Mouse (Mus musculus) skeletal muscle tissue, adult 2 months (tissue): ENCODE results near the gene Elof1.
A peak's percentile ranks its signal among the peaks of the same experiment; 100 is the strongest.
"Not testable (repeated sequence)": the region's sequence is repeated elsewhere in the genome, so short reads cannot be mapped to it uniquely, and the experiment has no call there.

Experiments used
- DNase-seq: peaks from one replicate; pipeline ENCODE4 v3.0.0-alpha.2; 2012; ENCODE audit warnings: low read depth, low spot score

The Elof1 gene

DNA sequence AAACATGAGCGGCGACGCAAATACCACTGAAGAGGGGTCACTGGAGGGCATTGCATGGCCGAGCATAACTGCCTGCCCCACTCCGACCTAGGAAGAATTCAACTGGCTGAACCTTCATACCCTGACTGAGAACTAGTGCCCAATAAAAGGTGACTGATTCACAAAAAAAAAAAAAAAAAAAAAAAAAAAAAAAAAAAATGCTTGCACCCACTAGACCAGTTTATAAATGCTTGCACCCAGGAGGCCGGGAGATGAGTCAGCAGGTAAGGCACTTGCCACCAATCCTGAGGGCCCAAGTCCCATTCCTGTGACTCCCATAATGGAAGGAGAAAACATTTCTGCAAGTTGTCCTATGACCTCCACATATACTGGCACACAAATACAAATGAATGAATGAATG is 24.2 kb downstream of the Elof1 start:
- DNase-seq, result no peak

DNA sequence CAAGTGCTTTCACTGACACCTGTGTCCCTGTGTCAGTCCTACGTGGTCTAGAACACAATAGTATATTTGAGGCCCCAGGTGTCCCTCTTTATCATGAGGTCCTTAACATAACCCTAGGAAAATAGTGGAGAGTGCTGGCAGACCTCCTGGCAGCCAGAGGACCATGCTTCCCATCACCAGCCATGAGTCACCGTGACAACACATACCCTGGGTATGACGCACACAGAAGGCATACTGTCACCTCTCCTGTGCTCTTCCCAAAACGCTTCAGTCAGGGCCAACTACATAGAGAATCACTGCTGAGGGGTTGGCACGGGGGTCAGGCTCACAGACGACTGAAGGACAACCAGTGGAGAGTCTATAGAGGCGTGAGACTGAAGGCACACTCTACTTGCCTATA is 27.0 kb downstream of the Elof1 start:
- DNase-seq, result no peak

DNA sequence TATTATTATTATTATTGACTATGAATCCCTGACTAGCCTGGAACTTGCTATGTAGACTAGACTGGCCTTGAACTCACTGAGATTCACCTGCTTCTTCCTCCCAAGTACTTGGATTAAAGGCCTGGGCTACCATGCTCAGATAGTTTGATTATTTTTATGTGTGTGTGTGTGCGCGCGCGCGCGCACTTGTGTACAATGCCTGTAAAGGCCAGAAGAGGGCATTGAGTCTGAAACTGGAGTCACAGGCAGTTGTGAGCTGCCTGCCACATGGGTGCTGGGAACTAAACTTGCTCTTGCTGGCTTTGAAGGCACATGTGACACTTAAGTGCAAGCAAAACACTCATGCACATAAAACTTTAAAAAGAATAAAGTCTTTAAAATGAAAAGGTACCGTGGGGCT is 27.7 kb downstream of the Elof1 start:
- no peak for DNase-seq

DNA sequence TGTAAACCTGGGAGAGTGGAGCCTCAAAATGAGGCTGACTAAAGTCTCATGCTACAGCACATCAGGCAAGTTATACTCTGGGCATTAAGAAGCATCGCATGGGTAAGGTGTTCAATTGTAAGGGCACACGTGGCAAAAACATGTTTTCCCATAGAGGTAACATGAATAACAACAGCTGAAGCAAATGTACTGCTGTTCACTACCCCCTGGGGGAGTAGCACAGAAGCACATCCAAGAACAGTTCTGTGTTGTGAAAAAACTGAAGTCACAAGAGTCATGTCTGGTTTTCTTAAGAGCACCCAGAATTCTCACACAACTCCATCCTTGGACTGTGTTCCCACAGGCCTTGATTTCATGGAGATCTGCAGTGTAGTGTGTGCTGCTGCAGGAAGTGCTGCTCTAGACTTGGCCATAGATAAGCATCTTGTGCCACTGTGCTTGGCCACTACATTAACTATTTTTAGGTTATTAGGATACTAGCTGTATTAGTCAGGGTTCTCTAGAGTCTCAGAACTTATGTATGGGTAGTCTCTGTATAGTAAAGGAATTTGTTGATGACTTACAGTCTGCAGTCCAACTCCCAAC is 29.8 kb downstream of the Elof1 start:
- DNase-seq, result no peak

DNA sequence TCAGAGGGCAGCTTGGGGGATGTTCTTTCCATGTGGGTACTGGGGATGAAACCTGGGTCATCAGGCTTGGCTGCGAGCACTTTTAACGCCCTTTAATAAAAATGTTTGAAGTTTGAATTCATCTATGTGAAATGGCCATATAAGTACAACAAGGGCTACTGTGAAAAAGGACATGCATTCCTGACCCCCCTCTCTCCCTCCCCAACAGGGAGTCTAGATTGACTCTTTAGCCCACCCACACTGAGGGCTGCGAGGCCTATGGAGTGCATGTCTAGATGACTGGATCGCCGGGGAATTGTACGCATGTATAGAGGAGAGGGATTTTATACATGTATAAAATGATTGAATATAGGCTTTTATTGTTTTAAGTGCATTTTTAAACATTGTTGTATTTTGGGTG is 31.0 kb downstream of the Elof1 start:
- no peak for DNase-seq

DNA sequence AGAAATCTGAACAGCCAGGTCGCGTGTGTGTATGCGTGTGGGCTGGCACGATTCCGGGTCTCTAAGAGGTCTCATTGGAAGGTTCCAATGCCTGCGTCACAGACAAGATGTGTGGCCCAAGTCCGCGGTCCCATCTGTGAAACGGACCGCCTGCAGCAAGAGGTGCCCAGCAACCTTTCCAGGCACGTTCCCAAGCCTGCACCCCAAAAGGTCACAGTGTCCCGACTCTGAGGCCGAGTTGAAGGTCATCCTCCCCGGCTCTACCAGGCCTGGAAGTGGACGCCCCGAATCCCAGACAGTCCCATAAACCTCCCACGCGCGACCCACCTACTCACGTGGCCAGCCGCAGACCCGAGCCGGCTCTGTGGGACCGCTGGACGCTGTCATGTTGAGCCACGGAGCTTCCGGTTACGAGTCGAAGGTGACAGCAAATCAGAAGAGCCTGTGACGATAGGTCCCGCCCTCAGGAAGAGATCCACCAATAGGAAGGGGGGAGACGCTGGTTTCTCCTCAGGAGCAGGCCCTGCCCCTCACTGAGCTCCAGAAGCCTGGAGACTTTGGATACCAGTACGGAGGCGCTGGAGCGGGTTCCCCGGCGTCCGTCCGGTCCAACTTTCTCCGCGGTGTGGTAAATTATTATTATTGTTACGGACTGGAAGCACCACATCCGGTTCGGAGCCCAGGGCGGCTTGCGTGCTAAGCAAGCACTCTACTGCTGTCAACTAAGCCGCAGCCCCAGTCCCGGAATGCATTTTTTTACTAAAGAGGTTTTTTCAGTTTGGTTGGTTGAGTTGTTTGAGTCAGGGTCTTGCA is 31.7 kb downstream of the Elof1 start, which contains the start of gene Ecsit:
Ecsit (minus strand) TSS at position 417 of the 813 bp plus-strand sequence.
- peak; percentile 98 for DNase-seq

DNA sequence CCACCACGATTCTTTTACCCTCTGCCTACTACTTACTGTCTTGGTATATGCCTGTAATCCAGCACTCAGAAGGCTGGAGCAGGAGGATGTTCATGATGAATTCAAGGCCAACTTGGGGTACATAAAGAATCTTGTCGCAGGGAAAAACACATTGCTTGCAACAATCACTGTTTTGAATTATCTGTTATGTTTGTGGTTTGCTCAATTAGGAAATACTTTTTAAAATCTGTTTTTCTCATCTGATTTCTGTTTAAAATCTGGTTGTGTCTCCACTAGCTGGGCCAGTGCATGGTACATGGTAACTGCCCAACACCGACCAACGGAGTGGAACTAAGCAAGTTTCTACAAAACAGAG is 32.3 kb downstream of the Elof1 start:
- DNase-seq, result no peak

DNA sequence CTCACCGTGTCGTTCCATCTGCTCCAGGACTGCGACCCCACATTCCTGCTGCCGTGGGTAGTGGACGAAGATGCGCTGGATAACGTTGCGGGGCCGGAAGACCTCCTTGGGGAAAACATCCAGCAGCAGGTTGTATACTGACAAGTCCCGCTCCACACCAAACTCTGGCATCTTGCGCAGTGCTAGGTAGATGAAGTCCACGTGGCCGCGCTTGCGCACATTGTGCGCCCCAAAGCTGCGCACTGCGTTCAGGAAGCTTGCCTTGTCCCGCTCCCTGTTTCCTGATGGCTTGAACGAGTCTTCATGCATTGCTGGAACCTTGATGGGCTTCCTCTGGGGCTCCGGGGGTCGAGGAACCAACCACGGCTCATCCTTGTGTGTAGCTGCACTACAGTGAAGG is 40.7 kb downstream of the Elof1 start:
- DNase-seq, result no peak

DNA sequence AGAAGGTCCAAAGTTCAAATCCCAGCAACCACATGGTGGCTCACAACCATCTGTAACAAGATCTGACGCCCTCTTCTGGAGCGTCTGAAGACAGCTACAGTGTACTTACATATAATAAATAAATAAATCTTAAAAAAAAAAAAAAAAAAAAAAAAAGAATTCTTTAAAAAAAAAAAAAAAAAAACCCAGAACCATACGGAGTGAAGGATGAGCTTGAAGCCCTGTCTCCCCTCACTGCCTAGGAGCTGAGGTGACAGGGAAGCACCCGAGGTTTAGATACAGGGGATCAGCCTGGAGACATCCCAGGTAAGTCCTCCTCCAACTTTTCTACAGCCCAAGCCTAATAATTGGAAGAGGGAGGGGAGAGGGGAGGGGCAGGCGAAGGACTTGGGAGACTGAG is 41.2 kb downstream of the Elof1 start:
- not testable (repeated sequence) for DNase-seq

DNA sequence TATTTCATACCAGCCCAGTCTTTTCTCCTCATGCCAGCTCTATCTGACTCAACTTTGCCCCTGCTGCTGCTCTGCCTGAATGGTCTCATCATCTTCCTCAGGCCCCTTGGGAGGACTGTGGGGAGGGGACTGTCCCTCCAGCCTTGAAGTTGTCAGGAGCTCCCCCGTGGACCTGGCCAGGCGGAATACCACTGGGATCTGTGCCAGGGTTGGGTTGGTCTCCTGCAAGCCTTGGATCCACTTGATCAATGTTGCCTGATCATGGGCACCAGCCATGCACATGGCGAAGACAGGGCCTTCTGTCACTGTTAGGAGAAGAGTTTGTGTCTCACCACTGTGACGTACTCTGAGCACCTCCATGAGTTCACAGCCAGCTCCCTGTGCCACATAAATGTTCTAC is 44.7 kb downstream of the Elof1 start:
- DNase-seq, result no peak

DNA sequence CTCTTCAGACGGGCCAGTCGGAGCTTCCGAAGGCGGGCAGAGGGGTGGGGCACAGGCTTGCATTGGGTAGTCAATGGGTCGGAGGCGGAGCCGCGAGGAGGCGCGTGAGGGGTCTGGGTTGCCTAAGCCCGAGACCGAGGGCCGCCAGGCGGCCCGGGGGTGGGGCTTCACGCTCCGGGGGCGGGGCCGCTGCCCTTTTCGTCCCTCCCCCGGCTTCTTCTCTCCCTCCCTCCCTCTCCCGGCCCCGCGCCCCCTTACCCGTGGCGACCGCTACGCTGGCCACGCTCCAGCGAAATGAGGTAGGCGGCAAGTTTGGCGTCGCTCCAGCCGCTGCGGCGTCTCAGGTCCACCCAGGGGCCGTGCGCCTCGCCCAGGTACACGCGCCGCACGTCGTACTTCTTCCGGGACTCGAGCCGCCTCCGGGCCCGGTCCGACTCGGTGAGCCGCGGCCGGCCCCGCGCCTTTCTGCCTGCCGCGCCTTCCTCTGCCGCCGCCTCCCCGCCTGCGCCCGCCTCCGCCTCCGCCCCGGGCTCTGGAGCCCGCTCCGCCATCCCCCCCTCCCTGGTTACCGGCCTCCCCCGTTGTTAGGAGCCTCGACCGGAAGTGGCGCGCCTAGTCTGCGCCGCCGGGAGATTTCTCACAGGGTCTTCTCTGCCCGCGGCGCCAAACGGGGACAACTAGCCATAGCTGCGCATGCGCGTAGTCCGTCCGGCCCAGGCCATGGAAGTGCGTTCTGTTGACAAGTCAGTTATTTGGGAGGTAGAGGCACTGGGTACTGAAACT is 46.0 kb downstream of the Elof1 start, which contains the start of the genes Gm49318 and Zfp653:
Gm49318 (minus strand) TSS at position 469 of the 783 bp plus-strand sequence.
Zfp653 (minus strand) TSS at position 586 of the 783 bp plus-strand sequence.
- DNase-seq, result peak; percentile 97

DNA sequence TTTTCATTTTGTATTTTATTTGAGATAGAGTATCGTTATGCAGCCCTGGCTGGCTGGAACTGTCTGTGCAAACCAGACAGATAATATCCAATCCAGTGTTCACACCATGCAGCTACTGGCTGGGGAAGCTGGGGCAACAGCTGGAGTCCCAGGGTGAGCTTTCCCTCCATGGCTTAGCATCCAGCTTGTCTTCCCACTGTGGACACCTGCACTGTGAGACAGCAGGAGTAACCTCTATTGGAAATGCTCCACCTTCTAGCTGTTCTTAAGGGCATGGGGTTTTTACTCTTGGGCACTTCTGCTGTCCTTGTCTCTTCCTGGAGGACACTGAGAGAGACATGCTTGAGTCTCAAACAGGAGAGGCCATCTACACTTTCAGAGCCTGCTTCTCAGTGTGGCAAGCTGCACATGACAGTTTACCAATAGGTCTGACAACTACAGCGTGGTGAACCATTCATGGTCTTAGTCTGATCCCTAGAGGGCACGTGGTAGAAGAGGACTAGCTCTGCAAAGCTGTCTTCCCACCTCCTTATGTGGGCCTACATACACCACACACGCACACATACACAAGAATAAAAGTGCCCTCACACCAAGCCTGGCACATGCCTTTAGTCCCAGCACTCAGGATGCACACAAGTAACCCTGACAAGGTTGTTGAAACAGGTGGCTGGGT is 47.0 kb downstream of the Elof1 start:
- DNase-seq, result no peak

DNA sequence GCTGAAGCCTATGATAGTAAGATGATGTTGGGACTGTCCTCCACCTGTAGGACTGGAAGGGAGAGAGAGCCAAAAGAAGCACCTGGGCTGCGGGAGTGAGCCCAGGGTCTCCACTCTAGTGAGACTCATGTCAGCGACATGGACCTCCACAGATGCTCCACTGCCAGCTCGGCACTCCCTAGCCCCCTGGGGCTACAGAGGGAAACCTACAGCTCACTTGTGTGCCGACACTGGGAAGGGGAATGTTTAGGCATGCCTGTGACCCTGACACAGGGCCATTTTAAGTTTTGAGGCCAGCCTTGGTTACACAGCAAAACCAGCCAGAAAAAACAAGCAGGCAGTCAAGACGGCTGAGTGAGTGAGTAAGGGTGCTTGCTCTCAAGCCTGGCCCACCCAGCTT is 49.8 kb downstream of the Elof1 start:
- no peak for DNase-seq

DNA sequence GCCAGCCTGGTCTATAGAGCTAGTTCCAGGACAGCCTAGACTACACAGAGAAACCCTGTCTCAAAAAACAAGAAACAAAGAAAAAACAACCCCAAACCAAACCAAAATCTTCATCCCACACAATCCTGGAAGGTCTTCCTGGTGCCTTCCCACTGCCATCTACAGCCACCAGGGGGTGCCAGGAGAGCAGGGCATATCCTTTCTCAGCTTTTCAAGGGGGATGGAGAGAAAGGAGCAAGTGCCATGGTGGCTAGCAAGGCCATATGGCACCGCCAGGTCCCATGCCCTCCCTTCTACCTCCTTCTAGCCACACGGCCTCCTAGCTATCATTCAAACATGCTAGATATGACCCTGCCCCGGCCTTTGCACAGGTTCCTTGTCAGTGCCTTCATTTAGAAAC is 50.5 kb downstream of the Elof1 start:
- DNase-seq, result no peak

DNA sequence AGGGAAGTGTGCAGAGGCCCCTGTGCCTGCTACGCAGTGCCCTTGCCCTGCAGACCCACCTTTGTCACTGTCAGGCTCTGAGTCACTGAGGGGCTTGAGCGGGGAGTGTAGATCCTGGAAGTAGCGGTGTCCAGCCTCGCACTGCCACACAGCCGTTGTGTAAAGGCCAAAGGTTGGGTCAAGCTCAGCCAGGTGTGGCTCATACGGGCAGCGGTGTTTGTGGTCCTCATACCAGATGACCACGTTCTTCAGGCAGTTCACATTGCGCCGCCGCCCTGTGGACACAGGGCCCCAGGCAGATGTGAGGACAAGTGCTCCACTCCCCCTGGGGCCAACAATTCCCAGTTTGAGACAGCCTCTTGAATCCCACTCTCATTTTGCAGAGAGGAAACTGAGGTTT is 51.3 kb downstream of the Elof1 start:
- no peak for DNase-seq

DNA sequence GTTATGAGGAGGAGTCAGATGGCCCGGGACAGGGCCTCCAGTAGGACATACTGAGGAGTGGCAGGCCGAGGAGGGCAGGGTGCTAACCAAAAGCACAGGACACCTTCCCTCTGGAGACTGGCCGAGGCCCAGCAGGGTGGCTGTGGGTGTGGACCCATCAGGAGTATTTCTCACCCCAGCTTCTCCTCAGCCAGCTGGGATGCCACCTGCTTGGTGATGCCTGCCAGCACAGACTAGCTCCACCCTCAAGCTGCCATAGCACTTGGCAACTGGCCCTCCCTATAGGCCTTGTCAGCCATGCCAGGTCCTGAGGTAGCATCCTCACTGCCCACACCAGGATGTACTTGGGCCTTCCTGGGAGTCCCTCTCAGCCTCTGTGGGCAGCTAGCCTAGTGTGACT is 52.6 kb downstream of the Elof1 start:
- no peak for DNase-seq
